Mouse (Mus musculus) brain, embryonic 14.5 days (tissue): ENCODE measurements at regions not wholly inside any gene's neighbourhood (a gene's known extent, or its start where the extent isn't known, plus 50 kb on each side); places are given as distances from the start of the nearest gene placed in this dataset.

ENCODE experiments used
- CTCF ChIP-seq: fragments of 200-500 bp; IDR thresholded peaks from 2 replicates; pipeline ENCODE4 v1.5.1; 2012; ENCODE audit warnings: inconsistent platforms, mild to moderate bottlenecking, moderate library complexity, borderline replicate concordance; ENCODE audit not compliant: insufficient read depth, insufficient read length; ENCODE audit errors: extremely low read depth
- POLR2A ChIP-seq: fragments of 200-500 bp; IDR thresholded peaks from 2 replicates; pipeline ENCODE4 v1.6.1; 2012; ENCODE audit warnings: mild to moderate bottlenecking, inconsistent platforms, borderline replicate concordance; ENCODE audit not compliant: poor library complexity, insufficient read depth, insufficient read length, severe bottlenecking; ENCODE audit errors: extremely low read depth

DNA sequence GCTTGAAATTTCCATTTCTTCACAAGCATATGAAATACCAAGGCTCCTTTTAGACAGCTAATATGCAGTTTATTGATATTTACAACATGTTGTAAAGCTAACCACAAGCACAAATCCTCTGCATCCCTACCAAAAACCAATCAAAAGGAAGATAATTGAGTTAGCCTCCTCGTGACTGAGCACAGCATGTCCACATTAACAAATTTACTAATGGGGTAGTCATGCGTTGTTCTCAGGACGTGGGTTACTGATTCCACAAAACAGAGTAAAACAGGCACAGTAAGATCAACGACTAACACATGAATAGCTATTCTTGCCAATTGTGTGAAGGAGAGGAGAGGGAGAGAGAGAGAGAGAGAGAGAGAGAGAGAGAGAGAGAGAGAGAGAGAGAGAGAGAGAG is 169.3 kb upstream of the Lyplal1 start:
- TF ChIP-seq POLR2A: no peak
- TF ChIP-seq CTCF: no peak
